Mouse (Mus musculus) C2C12 (cell line): ENCODE measurements around the gene Bsg.

ENCODE experiments used
- CEBPB ChIP-seq: IDR thresholded peaks from one replicate; pipeline ENCODE4 v1.6.1; 2011; ENCODE audit warnings: low read depth, mild to moderate bottlenecking, control low read depth, moderate library complexity
- CTCF ChIP-seq: IDR thresholded peaks from one replicate; pipeline ENCODE4 v1.5.1; 2011; ENCODE audit not compliant: control insufficient read depth, insufficient read depth, insufficient read length
- FOSL1 ChIP-seq: IDR thresholded peaks from one replicate; pipeline ENCODE4 v1.8.0; 2011; ENCODE audit warnings: mild to moderate bottlenecking, low read length; ENCODE audit not compliant: poor library complexity, insufficient read depth, severe bottlenecking
- MAX ChIP-seq: IDR thresholded peaks from one replicate; pipeline ENCODE4 v1.6.1; 2011; ENCODE audit warnings: mild to moderate bottlenecking, control low read depth
- MYOD1 ChIP-seq: IDR thresholded peaks from one replicate; pipeline ENCODE4 v1.6.1; 2011; ENCODE audit warnings: low read depth; ENCODE audit not compliant: control insufficient read depth, insufficient read length
- MYOG ChIP-seq: IDR thresholded peaks from one replicate; pipeline ENCODE4 v1.6.1; 2011; ENCODE audit not compliant: control insufficient read depth, insufficient read length; ENCODE audit errors: extremely low read depth
- USF1 ChIP-seq: IDR thresholded peaks from one replicate; pipeline ENCODE4 v1.6.1; 2011; ENCODE audit warnings: low read depth, mild to moderate bottlenecking, control low read depth, moderate library complexity

- TF ChIP-seq MAX (no peak), CTCF (no peak), MYOG (no peak), CEBPB (no peak), USF1 (no peak), FOSL1 (no peak), MYOD1 (no peak)
These were observed 13.5 kb downstream of the Bsg start for GRCm38 (mm10) chr10:79717640-79718357.
